Mouse (Mus musculus): Measurements from ENCODE around the gene Serpinb1a. TPM values are rescaled to one million over a fixed set of nuclear protein-coding genes. Genes with fewer than 3 reads are reported as not detected.

The Serpinb1a gene
- polyA plus RNA-seq, 1 experiment: 18.0 TPM

GRCm38 (mm10) chr13:32799131-32799530, 51.9 kb downstream of the Serpinb1a start:
- DNase-seq (ENCODE audit: low spot score): no peak

GRCm38 (mm10) chr13:32797085-32797484, 53.9 kb downstream of the Serpinb1a start:
- no peak for DNase-seq (ENCODE audit: low spot score)

GRCm38 (mm10) chr13:32795166-32795565, 55.8 kb downstream of the Serpinb1a start:
- no peak for DNase-seq (ENCODE audit: low spot score)

GRCm38 (mm10) chr13:32794619-32795018, 56.4 kb downstream of the Serpinb1a start:
- DNase-seq (ENCODE audit: low spot score): no peak

Other genes starting within 250 kb of the Serpinb1a start
- 0.01 and 0.04 TPM in 2 replicates for gene Mylk4, start 67.2 kb downstream of the Serpinb1a start, polyA plus RNA-seq (2012; rRNA removed)
- 33.8 and 34.4 TPM in 2 replicates for gene Wrnip1, start 49.1 kb downstream of the Serpinb1a start, polyA plus RNA-seq (2012; rRNA removed)
- gene D930007J09Rik, start 48.3 kb downstream of the Serpinb1a start, polyA plus RNA-seq (2012; rRNA removed): not detected in 2 replicates
- 0.38 and 0.45 TPM in 2 replicates for gene Serpinb1c, start 47.0 kb upstream of the Serpinb1a start, polyA plus RNA-seq (2012; rRNA removed)
- gene Serpinb6b, start 114.0 kb upstream of the Serpinb1a start, polyA plus RNA-seq (2012; rRNA removed): 15.0 and 22.1 TPM in 2 replicates
- gene Serpinb9, start 152.1 kb upstream of the Serpinb1a start, polyA plus RNA-seq (2012; rRNA removed): 19.2 and 19.5 TPM in 2 replicates
- gene Serpinb9b, start 176.2 kb upstream of the Serpinb1a start, polyA plus RNA-seq (2012; rRNA removed): 0.50 and 0.78 TPM in 2 replicates
- 0.12 and 0.19 TPM in 2 replicates for gene Serpinb1b, start 227.4 kb upstream of the Serpinb1a start, polyA plus RNA-seq (2012; rRNA removed)